Mouse (Mus musculus): Measurements from ENCODE around the gene Gm10563. TPM values are rescaled to one million over a fixed set of nuclear protein-coding genes. Genes with fewer than 3 reads are reported as not detected.
"Not testable (repeated sequence)": the region's sequence is repeated elsewhere in the genome, so short reads cannot be mapped to it uniquely, and the experiment has no call there.

Gm10563 gene
- total RNA-seq, 2 experiments from 2014 or later, result not detected

- Histone ChIP-seq H3K27ac (peak overlapping the region; percentile 92), H3K4me3 (peak overlapping the region; percentile 43)
- peak; percentile 93 for DNase-seq
- intact Hi-C loops (cut with DNase I), result no loop called here
- TF ChIP-seq CTCF (IDR thresholded peaks at IDR 0.05), result no peak
Observed at GRCm38 (mm10) chr4:155578336-155579125, 66.7 kb downstream of the Gm10563 start.

GRCm38 (mm10) chr4:155577741-155578140 is 67.5 kb downstream of the Gm10563 start:
- H3K27ac ChIP-seq, result peak overlapping the region; percentile 92
- intact Hi-C loops (cut with DNase I), result no loop called here
- H3K4me3 ChIP-seq, result peak overlapping the region; percentile 43
- TF ChIP-seq CTCF (IDR thresholded peaks at IDR 0.05), result no peak
- DNase-seq, result no peak

- intact Hi-C loops (cut with DNase I), result no loop called here
- Histone ChIP-seq H3K4me3 (no peak overlapping the region; the same call in 1 of the 2 replicates), H3K27ac (peak overlapping the region; percentile 92)
- peak; percentile 77 for DNase-seq
- TF ChIP-seq CTCF (IDR thresholded peaks at IDR 0.05), result no peak
Observed at GRCm38 (mm10) chr4:155577132-155577531, 68.1 kb downstream of the Gm10563 start.

DNA sequence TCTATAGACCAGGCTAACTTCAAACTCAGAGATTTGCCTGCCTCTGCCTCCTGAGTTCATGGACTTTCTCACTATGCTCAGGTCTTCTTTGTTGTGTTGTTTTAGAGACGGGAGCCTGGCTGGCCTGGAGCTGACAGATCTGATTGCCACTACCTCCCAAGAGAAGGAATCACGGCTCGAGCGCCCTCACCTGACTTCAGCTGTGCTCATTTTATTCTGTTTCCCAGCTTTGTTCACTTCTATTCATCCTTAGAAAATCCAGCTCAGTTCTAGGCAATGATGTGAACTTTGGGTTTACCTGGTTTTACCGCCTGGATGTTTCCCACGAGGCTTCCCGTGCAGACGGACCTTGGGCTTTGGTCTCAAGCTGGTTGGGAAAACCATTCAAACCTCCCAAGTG is 69.7 kb downstream of the Gm10563 start:
- H3K27ac ChIP-seq, result peak overlapping the region; percentile 92
- no peak for TF ChIP-seq CTCF (IDR thresholded peaks at IDR 0.05)
- no peak for DNase-seq
- H3K4me3 ChIP-seq, result no peak overlapping the region
- intact Hi-C loops (cut with DNase I), result no loop called here

DNA sequence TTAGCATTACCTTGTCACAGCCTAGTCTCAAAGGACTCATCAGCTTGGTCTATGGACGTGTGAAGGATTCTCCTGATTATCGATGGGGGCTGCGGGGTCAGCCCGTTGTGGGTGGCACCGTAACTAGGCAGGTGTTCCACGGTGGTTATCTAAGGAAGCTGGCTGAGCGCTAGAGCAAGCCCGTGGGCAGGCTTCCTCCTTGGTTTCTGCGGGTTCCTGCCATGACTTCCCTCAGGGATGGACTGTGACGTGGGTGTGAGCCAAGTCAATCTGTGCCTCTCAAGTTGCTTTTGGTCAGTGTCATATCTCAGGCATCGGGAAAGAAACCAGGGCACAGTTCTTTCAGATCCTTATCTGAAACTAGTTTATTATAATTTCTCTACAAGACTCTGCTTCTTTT is 70.3 kb downstream of the Gm10563 start:
- peak overlapping the region; percentile 92 for H3K27ac ChIP-seq
- TF ChIP-seq CTCF (IDR thresholded peaks at IDR 0.05), result no peak
- peak overlapping the region; percentile 38 for H3K4me3 ChIP-seq
- intact Hi-C loops (cut with DNase I), result no loop called here
- DNase-seq, result peak; percentile 72

- no peak for DNase-seq
- Histone ChIP-seq H3K4me3 (no peak overlapping the region), H3K27ac (peak overlapping the region; percentile 92)
- no peak for TF ChIP-seq CTCF (IDR thresholded peaks at IDR 0.05)
- intact Hi-C loops (cut with DNase I), result no loop called here
Observed at GRCm38 (mm10) chr4:155573876-155574275, 71.3 kb downstream of the Gm10563 start.

- H3K4me3 ChIP-seq, result 0 out of 2 replicates have a peak overlapping the region, but pooled peaks have one; percentile 1
- DNase-seq, result no peak
- H3K27ac ChIP-seq, result peak overlapping the region; percentile 92
- intact Hi-C loops (cut with DNase I), result no loop called here
- TF ChIP-seq CTCF (IDR thresholded peaks at IDR 0.05), result no peak
Observed at GRCm38 (mm10) chr4:155573155-155573554, 72.1 kb downstream of the Gm10563 start.

GRCm38 (mm10) chr4:155571442-155571841 is 73.8 kb downstream of the Gm10563 start:
- H3K4me3 ChIP-seq, result no peak overlapping the region
- DNase-seq, result no peak
- no peak for TF ChIP-seq CTCF (IDR thresholded peaks at IDR 0.05)
- H3K27ac ChIP-seq, result peak overlapping the region; percentile 73
- intact Hi-C loops (cut with DNase I), result no loop called here

DNA sequence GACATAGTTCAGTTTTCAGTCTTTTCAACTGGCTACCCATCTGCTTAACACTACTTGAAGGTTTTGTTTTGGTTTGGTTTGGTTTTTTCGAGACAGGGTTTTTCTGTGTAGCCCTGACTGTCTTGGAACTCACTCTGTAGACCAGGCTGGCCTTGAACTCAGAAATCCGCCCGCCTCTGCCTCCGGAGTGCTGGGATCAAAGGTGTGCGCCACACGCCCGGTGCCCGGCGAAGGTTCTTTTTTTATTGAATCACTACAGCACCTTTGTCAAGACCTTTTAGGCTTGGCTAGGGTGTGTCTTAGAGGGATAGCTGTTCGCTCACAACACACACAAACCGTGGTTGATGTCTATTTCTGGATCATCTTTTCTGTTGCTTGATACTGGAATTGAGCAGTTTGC is 74.9 kb downstream of the Gm10563 start:
- DNase-seq; intact Hi-C loops (cut with DNase I); H3K4me3 ChIP-seq: not testable (repeated sequence)
- peak overlapping the region; percentile 63; the same call in 1 of the 2 replicates for H3K27ac ChIP-seq

GRCm38 (mm10) chr4:155569818-155570217 is 75.4 kb downstream of the Gm10563 start:
- intact Hi-C loops (cut with DNase I), result loop anchor here (5.0 kb wide), 1 partner anchor 198 kb away; no protein-coding TSS in a partner anchor
- no peak for DNase-seq

GRCm38 (mm10) chr4:155568632-155569370 is 76.4 kb downstream of the Gm10563 start:
- intact Hi-C loops (cut with DNase I), result loop anchor here (1.0 to 5.0 kb wide), 2 partner anchors 88 to 196 kb away; no protein-coding TSS in a partner anchor
- Histone ChIP-seq H3K4me3 (no peak overlapping the region), H3K27ac (peak overlapping the region; percentile 61)
- no peak for TF ChIP-seq CTCF (IDR thresholded peaks at IDR 0.05)
- no peak for DNase-seq

More at GRCm38 (mm10) chr4:155569818-155570217, 75.4 kb downstream of the Gm10563 start:
- Histone ChIP-seq H3K27ac (peak overlapping the region; percentile 63; the same call in 1 of the 2 replicates), H3K4me3 (no peak overlapping the region)
- no peak for TF ChIP-seq CTCF (IDR thresholded peaks at IDR 0.05)

- intact Hi-C loops (cut with DNase I), result loop anchor here (1.0 to 5.0 kb wide), 2 partner anchors 87 to 196 kb away; no protein-coding TSS in a partner anchor
Observed at GRCm38 (mm10) chr4:155568170-155568569, 77.0 kb downstream of the Gm10563 start.

GRCm38 (mm10) chr4:155566555-155566954 is 78.7 kb downstream of the Gm10563 start:
- Histone ChIP-seq H3K4me3 (no peak overlapping the region; the same call in 1 of the 2 replicates), H3K27ac (peak overlapping the region; percentile 38)
- intact Hi-C loops (cut with DNase I), result loop anchor here (5.0 kb wide), 1 partner anchor 194 kb away; no protein-coding TSS in a partner anchor
- no peak for TF ChIP-seq CTCF (IDR thresholded peaks at IDR 0.05)
- DNase-seq, result no peak

More at GRCm38 (mm10) chr4:155568170-155568569, 77.0 kb downstream of the Gm10563 start:
- H3K4me3 ChIP-seq, result no peak overlapping the region
- H3K27ac ChIP-seq, result peak overlapping the region; percentile 61
- peak; percentile 84 for TF ChIP-seq CTCF (IDR thresholded peaks at IDR 0.05)
- no peak for DNase-seq

Other genes starting within 250 kb of the Gm10563 start
- under 1 TPM; 0.20 TPM for gene Gabrd, start 247.3 kb downstream of the Gm10563 start, total RNA-seq (2021)
- gene Cfap74, start 236.2 kb downstream of the Gm10563 start, total RNA-seq (2021), result 1 to 10 TPM in 1 of 2 experiments, under 1 TPM in 1; 0.23 to 1.0 TPM
- gene Tmem52, start 176.3 kb downstream of the Gm10563 start, total RNA-seq (2021), result 100 to 1,000 TPM; 215 to 248 TPM
- 10 to 100 TPM; 48.8 to 75.8 TPM for gene Gnb1, start 154.0 kb downstream of the Gm10563 start, total RNA-seq (2021)
- 10 to 100 TPM; 16.4 to 21.5 TPM for gene Nadk, start 83.0 kb downstream of the Gm10563 start, total RNA-seq (2021)
- 1 to 10 TPM; 3.3 to 5.7 TPM for gene Slc35e2, start 44.0 kb downstream of the Gm10563 start, total RNA-seq (2021)
- gene Cdk11b, start 20.6 kb downstream of the Gm10563 start, total RNA-seq (2021), result 10 to 100 TPM; 28.4 to 32.0 TPM
- gene Mmp23, start 8.0 kb upstream of the Gm10563 start, total RNA-seq (2021), result 1 to 10 TPM in 1 of 2 experiments, under 1 TPM in 1; 0.64 to 3.0 TPM
- gene Mib2, start 23.8 kb upstream of the Gm10563 start, total RNA-seq (2021), result 10 to 100 TPM; 17.7 to 19.8 TPM
- 1 to 10 TPM; 1.0 to 1.5 TPM for gene Fndc10, start 48.9 kb upstream of the Gm10563 start, total RNA-seq (2021)
- gene Ssu72, start 59.4 kb upstream of the Gm10563 start, total RNA-seq (2021), result 10 to 100 TPM; 42.3 to 44.5 TPM
- under 1 TPM; 0.41 to 0.67 TPM for gene Tmem240, start 89.4 kb upstream of the Gm10563 start, total RNA-seq (2021)
- gene Atad3a, start 115.7 kb upstream of the Gm10563 start, total RNA-seq (2021), result 10 to 100 TPM; 25.4 to 35.3 TPM
- gene Vwa1, start 129.3 kb upstream of the Gm10563 start, total RNA-seq (2021), result 1 to 10 TPM; 4.8 to 7.4 TPM
- gene Tmem88b, start 140.5 kb upstream of the Gm10563 start, total RNA-seq (2021), result 1 to 10 TPM in 1 of 2 experiments, under 1 TPM in 1; 0.66 to 1.1 TPM
- gene Ankrd65, start 145.0 kb upstream of the Gm10563 start, total RNA-seq (2021), result not detected
- gene Mrpl20, start 157.5 kb upstream of the Gm10563 start, total RNA-seq (2021), result 10 to 100 TPM; 39.0 to 52.7 TPM
- 10 to 100 TPM; 26.4 to 27.0 TPM for gene Ccnl2, start 167.1 kb upstream of the Gm10563 start, total RNA-seq (2021)
- 10 to 100 TPM; 74.0 to 89.8 TPM for gene Aurkaip1, start 185.9 kb upstream of the Gm10563 start, total RNA-seq (2021)
- gene Mxra8, start 194.3 kb upstream of the Gm10563 start, total RNA-seq (2021), result 10 to 100 TPM; 26.4 to 31.3 TPM
- 100 to 1,000 TPM; 116 to 122 TPM for gene Dvl1, start 202.0 kb upstream of the Gm10563 start, total RNA-seq (2021)
- under 1 TPM; 0.11 to 0.23 TPM for gene Tas1r3, start 218.0 kb upstream of the Gm10563 start, total RNA-seq (2021)
- gene Cptp, start 224.0 kb upstream of the Gm10563 start, total RNA-seq (2021), result 10 to 100 TPM; 13.6 to 18.0 TPM
- gene Ints11, start 224.1 kb upstream of the Gm10563 start, total RNA-seq (2021), result 10 to 100 TPM; 14.9 to 17.3 TPM
- 10 to 100 TPM; 10.5 to 13.4 TPM for gene Pusl1, start 246.4 kb upstream of the Gm10563 start, total RNA-seq (2021)
- gene Acap3, start 246.4 kb upstream of the Gm10563 start, total RNA-seq (2021), result 1 to 10 TPM; 7.5 to 8.0 TPM

Measured in gastrocnemius, adult 2 months (tissue).